Mouse (Mus musculus): Measurements from ENCODE around the gene Usp48.

Usp48 gene

DNA sequence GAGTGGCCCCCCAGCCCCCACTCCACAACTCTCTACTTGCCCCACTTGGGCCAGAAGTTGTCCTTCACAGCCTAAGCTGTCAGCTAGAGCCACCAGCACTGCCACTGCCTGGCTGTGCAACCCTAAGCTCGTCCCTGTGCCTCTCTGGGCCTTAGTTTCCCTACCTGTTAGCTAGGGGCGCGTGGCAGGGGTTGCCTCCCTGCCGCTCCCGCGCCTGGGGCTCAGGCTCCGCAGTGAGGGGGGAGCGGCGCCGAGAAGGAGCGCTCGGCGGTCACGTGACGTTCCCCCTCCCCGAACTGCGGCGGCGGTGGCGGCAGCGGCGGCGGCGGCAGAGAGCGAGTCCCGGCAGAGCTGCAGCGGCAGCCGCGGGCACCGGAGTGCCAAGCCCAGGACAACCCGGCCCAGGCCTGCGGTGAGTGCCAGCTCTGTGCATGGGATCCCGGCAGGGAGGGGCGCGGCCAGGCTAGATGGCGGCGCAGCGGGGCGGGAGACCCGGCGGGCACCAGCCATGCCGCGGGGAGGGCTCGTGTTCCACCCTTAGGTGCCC is 71.0 kb downstream of the Usp48 start, which contains the start of gene Rap1gap:
Gene Rap1gap, plus strand, starts transcription at position 294 of the 547 bp plus-strand sequence.
- DNase-seq, result peak; percentile 25

GRCm38 (mm10) chr4:137664980-137665675 is 71.6 kb downstream of the Usp48 start:
- no peak for DNase-seq

DNA sequence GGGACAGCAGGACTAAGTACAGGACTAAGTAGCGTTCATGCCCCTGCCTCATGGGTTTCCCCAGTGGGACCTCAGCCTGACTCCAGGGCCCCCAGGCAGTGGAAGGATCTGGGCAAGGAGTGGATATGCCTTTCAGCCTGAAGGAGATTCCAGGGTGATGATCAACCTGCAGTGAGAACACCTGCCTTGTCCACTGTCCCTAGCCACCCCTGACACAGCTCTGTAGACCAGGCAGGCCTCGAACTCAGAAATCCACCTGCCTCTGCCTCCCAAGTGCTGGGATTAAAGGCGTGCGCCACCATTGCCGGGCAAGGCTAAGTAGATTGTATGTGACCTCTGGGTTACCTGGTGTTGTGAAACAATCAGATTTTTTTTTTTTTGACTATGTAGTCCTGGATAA is 72.2 kb downstream of the Usp48 start:
- DNase-seq, result no peak

DNA sequence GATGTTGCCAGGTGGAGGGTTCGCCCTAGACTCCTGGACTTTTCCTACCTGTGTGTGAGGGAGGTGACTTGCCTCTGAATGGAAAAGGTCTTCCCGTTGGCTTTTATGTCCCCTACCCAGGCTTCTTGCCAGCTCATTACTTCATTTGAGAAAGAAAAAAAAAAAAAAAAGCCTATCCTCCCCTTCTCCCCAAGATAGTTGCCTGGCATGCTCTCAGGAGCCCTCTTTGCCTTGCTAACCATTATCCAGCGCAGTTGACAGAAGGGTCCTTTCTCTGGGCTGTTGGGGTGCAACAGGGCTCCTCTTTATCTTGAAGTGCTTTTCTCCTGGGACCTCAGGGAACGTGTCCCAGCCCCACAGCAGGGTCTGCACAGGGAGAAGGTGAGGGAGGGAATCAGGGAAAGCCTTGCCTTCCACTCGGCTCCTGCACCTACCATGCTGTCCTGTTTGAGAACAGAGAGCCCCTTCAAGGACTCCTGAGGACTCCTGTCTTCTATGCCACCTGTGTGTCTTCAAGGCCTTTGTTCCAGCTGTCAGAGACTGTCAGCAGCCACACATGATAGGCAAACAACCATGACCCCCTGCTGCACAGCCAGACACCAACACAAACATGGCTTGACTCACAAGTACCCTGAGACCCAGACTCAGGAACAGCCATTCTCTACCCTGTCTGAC is 72.9 kb downstream of the Usp48 start:
- DNase-seq, result no peak

DNA sequence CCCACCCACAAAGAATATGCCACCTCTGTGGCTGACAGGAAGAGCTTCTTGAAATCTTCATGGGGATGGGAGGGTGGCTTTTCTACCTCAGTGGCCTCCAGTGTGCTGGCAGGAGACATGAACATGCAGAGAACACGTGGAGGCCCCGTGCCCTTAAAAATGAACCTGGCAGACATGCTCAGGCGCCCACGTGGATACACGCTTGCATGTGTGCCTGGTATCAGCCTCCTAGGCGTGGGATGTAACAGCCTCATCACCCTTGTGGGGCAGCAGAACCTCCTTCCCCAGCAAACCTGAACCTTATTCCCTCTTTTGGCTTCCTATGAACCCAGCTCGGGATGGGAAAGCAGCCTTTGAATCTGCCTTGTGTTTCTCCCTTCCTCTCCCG is 73.4 kb downstream of the Usp48 start:
- no peak for DNase-seq

DNA sequence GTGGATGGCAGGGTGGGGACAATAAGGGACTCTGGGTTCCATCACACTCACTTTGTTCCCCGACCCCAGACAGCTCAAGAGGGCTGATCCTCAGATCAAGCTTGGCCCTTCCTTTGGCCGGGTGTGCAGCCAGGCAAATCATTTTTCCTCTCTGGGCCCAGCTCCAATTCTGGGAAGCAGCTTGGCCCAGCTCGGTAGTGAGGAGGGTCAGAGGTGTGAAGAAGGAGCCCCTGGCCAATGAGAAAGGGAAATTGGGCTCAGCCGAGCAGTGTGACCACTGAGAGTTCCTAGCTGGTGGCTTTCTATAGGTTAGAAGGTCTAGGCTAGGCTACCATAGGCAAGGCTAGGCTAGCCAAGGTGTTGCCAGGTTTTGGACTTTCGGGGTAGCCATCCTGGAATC is 74.2 kb downstream of the Usp48 start:
- DNase-seq, result peak; percentile 59

GRCm38 (mm10) chr4:137671711-137672500 is 78.4 kb downstream of the Usp48 start:
- DNase-seq, result no peak

DNA sequence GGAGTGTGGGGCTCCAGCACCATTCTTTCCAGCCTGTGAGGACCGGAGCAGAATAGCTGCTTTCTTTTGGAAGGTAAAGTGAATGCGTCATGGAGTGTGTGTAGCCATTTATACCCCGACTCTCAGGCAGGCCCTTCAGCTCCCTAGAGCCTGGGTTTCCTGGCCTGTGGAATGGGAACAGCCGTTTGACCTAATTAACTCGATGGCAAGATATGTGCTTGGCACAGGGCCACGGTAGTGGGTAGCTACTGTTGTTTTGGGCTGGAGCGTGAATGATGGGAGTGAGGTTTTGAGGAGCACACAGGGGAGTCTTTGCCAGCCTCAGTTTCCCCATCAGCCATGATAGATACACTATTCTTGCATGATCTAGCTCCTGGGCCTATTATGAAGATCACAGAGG is 82.0 kb downstream of the Usp48 start:
- DNase-seq, result no peak

DNA sequence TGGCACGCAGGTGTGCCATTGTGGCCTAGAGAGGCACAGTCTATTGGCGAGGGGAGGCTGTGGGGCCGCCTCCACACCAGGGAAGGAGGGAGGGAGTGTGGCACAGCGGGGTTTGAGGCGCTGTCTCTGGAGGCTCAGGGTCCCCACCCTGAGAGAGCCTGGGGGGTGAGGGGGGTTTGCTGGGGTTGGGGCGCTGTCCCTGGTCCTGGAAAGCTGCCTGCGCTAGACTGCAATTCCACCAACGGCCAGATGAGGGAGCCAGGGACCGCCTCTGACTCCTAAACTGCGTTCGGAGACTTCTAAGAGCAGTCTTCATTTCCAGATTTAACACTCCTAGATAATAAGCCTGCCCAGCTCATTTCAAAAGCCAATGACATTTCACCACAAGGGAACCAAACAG is 82.5 kb downstream of the Usp48 start:
- DNase-seq, result peak; percentile 84

GRCm38 (mm10) chr4:137676700-137677484 is 83.3 kb downstream of the Usp48 start:
- DNase-seq, result no peak

DNA sequence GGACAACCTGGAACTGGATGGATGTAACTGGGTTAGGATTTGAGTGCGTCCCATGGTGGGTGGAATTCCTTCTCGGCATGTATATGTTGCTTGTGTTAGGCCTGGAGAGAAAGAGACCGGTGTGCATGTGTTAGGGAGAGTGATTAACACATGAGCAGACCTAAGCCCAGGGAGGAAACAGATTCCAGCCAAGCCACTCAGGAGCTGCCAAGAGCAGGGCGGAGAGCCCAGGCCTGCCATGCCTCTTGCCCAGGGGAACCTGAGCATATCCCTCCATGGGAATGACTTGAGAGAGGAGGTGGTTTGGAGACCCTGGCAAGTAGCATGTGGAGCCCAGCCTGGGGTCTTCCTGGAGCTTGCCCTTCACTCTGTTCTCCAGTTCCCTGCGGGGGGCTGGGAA is 84.4 kb downstream of the Usp48 start:
- DNase-seq, result no peak

DNA sequence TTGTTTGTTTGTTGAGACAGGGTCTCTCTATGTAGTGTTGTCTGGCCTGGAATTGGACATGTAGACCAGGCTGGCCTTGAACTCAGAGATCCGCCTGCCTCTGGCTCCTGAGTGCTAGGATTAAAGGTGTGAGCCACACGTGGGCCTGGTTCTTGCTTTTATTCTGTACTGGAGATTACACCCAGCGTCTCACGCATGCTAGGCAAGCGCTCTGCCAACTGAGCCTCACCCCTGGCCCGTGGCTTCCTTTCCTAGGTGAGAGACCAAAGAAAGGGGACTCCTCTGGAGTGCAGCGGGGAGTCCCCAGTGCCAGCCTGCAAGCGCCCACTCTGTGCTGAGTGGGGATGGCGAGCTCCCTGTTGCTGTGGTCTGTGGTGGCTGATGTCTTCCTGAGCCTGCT is 85.0 kb downstream of the Usp48 start:
- no peak for DNase-seq

- no peak for DNase-seq
These were observed 86.5 kb downstream of the Usp48 start for GRCm38 (mm10) chr4:137679979-137680550.

DNA sequence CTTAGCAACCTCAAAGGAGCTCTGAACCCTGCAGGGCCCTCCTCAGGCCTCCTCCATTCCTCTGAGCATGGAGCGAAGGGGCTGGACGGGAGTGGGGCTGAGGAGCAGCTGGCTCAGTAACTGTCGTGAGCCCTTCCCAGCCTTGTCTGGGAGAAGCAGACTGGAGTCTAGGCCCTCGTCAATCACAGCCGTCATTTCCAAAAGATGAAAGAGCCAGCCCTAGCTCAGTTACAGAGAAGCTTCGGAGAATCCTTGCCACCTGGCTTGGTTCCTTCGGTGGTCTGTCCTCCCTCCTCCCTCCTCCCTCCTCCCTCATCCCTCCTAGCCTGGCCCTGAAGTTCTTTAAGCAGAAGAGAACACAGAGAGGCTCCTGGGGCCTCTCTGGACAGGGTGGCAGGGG is 87.2 kb downstream of the Usp48 start:
- DNase-seq, result no peak

DNA sequence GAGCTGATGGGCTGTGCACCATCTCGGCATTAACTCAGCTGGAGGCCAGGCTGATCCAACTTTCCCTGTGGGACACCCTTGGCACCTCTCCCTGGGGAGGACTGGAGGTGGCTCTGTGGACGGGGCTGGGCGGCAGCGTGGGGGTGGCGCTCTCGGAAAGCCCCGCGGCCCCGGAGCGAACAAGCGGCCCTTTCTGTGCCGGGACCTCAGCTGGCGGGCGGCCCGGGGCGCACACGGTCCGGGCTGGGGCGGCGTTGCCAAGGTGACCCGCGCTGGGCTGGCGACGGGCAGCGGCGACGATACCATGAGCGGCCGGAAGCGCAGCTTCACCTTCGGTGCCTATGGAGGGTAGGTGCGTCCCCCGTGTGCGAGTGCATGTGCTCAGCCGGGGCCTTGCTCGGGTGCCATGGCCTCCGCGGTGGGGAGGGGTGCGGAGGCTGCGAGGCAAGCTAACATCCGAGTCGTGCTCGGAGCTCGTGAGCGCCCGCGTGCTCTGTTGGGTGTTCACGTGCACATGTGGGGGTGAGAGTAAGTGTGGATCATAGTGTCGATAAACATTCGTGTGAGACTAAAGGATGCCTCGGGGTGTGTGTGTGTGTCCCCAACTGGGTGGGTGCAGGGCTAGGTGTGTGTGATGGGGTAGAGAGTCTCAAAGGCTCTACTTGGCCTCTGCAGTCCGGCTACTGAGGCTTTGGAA is 88.0 kb downstream of the Usp48 start:
- DNase-seq, result peak; percentile 24

DNA sequence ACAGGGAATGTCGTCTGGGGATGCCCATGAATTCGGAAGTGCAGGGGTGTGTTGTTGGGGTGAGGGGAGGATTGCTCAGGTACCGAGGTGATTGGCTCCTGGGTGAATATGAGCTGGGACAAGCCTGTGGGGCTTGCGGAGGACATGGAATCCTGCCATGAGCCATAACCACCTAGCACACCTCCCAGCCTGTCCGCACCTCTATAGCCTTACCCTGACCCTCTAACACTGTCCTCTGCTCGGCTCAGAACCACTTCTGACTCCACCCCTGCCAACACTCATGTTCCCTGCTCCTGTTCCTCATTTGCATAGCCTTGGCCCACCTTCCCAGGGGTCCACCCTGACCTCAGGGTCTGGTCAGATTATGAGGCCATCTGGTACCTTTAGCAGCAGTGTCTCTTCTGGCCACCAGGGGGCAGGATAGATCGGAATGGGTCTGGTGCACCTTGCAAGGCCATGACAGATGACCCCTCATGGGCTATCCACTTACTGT is 89.5 kb downstream of the Usp48 start:
- DNase-seq, result peak; percentile 39

DNA sequence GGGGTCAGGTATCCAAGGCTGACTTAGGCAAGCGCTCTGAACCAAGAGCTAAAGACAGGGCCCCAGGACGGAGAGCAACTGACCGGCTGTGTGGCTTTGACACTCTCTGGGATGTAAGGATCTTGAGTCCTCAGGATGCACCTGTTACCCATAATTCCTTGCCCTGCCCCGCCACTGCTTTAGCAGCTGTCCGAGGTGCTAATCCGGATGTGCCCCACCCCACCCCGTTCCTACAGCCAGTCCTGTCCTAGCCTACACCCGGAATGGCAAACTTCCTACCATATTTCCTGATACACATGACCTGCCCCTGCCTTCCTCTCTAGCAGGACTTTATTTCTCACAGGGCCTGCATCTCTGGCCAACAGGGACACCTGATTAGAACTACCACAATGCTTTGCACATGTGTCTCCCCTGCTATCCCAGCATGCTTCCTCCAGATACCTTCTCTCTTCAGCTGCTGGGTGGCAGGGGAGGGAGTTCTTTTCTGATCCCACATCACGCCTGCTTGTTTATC is 91.3 kb downstream of the Usp48 start:
- no peak for DNase-seq

DNA sequence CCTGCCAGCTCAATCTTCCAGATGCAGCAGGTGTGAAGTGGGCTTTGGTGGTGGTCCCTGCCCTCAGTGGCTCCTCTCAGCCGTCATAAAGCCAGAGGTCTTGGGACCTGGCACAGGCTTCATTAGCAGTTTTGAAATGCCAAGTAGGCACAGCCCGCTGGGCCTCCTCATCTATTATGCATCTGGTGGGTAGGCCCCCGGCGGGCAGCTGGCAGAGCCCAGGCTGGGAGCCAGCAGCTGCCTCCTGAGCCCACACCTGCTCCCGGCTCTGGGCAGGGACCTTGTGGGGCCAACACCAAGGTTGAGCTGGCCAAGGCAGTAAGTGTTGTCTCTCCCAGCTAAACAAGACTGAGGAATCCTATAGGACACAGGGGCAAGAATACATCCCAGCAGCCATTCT is 92.7 kb downstream of the Usp48 start:
- DNase-seq, result no peak

DNA sequence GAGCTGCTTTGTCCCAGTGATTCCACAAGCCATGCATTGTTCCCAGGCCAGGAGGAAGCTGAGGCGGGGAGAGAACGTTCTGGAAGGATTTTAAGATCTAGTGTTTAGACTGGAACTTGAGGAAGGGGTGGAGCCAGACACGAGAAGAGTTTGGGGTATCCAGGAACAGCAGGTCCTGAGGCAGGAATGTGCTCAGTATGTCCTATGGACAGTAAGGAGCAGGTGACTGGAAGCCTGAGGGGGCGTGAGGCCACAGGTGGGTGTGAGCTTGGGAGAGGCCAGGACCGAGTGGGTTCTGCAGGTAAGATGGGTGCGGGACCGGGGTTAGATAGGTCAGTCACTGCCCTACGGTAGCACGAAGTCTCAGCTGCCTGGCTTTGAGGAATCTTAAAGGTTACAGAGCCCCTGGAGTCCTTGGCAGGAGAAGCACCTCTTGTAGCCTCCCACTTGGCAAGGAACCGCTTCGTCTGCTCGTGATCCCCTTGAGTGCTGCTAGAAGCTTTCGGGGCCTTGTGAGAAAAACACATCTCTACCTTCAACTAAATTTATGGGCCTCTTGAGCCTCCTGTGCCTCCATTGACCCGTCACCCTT is 93.8 kb downstream of the Usp48 start:
- DNase-seq, result peak; percentile 61

- no peak for DNase-seq
These were observed 98.8 kb downstream of the Usp48 start for GRCm38 (mm10) chr4:137692107-137692902.

All from lung, postnatal 10 days (tissue).